Mouse (Mus musculus): Measurements from ENCODE around the gene Fam3c. TPM values are rescaled to one million over a fixed set of nuclear protein-coding genes. Genes with fewer than 3 reads are reported as not detected.

Gene Fam3c
- polyA plus RNA-seq, 1 experiment from 2014 or later, result 45.7 TPM

DNA sequence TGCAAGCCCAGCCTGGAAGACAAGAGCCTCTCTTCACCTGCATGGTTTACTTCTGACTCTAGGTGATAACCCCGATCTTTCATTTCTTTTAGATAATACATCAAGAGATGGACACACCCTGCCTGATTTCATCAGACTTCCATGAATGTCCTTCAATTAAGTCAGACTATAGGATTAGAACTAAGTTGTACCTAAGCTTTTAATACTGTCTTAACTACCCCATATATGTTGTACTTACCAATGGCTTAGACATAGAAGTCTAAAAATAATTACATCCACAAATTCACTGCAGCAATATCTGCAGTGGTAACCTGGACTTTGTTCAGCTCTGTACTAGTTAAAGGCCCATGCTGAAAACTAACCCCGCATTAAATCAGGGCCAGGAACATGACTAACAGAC, 23.5 kb downstream of the Fam3c start:
- H3K9me3 ChIP-seq (replicated peaks), result no peaks in the 10 kb centered on the region
- ATAC-seq (replicated peaks; ENCODE audit: insufficient number of reproducible peaks, insufficient read depth, low FRiP score, low read depth), result no peak
- 85% methylated on average over 2 of the region's 2 CpGs for WGBS
- no peak overlapping the region for H3K9ac ChIP-seq
- no peaks in the 10 kb centered on the region for H3K27me3 ChIP-seq
- H3K27ac ChIP-seq, result no peak overlapping the region
- H3K4me2 ChIP-seq, result no peak overlapping the region
- H3K4me3 ChIP-seq, result no peak overlapping the region
- peaks cover 8% of the 10 kb centered on the region; the same call in 1 of the 2 replicates for H3K4me1 ChIP-seq (replicated peaks)
- H3K36me3 ChIP-seq, result no peaks in the 10 kb centered on the region

DNA sequence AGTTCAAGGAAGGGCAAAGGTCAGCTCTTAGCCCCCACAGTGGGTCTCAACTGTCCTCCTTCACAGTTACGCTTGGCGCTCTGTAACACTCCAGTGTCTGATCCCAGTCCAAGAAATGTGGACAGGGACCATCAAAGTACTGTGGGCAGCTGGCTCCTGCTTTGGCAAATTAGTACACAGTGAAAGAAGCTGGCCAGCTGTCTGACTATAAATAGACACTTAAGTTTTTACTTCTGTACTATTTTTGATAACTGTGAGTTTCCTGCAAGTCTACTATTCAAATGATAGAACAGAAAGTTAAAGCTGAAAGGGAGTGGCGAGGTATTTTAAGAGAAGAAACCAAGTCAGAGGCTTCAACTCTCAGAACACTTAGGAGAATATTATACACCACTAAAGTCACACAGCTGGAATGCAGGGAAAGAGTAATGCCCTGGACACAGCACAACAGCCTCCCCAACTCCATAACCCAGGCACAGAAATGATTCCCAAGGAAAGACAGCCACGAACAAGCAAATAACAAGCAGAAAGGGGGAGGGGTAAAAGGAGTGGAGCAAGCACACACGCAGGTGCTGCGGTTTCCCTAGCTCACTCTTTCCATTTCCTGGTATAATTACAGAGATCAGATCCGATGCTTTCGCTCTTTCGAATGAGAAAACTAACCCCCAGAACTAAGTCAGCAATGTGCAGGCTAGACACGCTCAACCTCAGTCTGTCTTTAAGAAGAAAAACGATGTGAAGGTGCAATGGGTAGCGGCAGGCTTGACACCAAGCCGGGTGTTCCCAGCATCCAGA, 25.7 kb downstream of the Fam3c start:
- H3K9ac ChIP-seq, result no peak overlapping the region
- H3K4me3 ChIP-seq, result no peak overlapping the region
- H3K9me3 ChIP-seq (replicated peaks), result no peaks in the 10 kb centered on the region
- no peak overlapping the region for H3K27ac ChIP-seq
- H3K36me3 ChIP-seq, result no peaks in the 10 kb centered on the region
- no peak for ATAC-seq (replicated peaks; ENCODE audit: insufficient number of reproducible peaks, insufficient read depth, low FRiP score, low read depth)
- H3K27me3 ChIP-seq, result no peaks in the 10 kb centered on the region
- H3K4me2 ChIP-seq, result no peak overlapping the region
- WGBS, result 79% methylated on average over 13 of the region's 13 CpGs
- H3K4me1 ChIP-seq (replicated peaks), result peaks cover 12% of the 10 kb centered on the region; the same call in 1 of the 2 replicates

DNA sequence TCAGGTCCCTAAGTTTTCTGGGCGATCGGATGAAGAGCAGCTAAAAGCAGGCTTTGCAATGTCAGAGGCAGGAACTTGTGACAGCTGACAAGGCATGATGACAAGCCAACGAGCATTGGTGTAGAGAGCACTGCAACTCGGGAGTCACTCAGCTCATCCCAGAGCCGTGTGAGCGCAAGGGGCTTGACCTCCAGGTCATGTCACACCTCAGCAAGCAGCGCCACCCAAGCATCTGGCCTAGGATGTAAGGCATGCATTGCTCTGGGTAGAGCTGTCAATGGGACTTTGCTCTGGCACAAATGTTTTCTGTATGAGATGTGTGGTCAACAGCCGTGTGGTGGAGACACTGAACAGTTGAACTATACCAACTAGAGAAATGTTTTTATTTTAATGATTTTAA, 28.1 kb downstream of the Fam3c start:
- 47% methylated on average over 8 of the region's 8 CpGs for WGBS
- ATAC-seq (replicated peaks; ENCODE audit: insufficient number of reproducible peaks, insufficient read depth, low FRiP score, low read depth), result no peak
- no peak overlapping the region for H3K4me3 ChIP-seq
- H3K36me3 ChIP-seq, result peaks cover 3% of the 10 kb centered on the region; the same call in 1 of the 2 replicates
- no peak overlapping the region for H3K9ac ChIP-seq
- H3K27me3 ChIP-seq, result no peaks in the 10 kb centered on the region
- peaks cover 12% of the 10 kb centered on the region; the same call in 1 of the 2 replicates for H3K4me1 ChIP-seq (replicated peaks)
- no peaks in the 10 kb centered on the region for H3K9me3 ChIP-seq (replicated peaks)
- no peak overlapping the region for H3K4me2 ChIP-seq
- H3K27ac ChIP-seq, result no peak overlapping the region

DNA sequence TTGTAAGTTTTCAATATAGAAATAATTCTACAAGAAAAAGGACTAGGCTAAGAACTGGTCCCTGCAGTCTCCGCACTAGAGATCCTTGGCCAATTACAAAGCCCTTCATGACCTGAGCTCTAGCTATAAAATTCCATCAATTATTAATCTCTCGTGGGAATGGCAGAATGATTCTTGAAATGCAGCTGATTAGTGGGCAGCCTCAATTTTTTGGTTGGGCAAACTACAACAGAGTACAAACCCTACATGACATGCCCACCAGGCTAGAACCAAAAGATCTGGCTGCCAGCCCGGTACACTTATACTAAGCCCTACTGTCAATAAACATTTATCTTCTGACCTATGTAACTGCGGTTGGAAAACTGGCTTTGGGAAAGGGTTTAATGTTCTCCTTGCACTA, 29.0 kb downstream of the Fam3c start:
- H3K9me3 ChIP-seq (replicated peaks), result no peaks in the 10 kb centered on the region
- WGBS, result 53% methylated on average over 4 of the region's 4 CpGs
- H3K36me3 ChIP-seq, result peaks cover 3% of the 10 kb centered on the region; the same call in 1 of the 2 replicates
- no peak overlapping the region for H3K4me2 ChIP-seq
- H3K27ac ChIP-seq, result 0 out of 2 replicates have a peak overlapping the region, but pooled peaks have one; percentile 18
- peaks cover 12% of the 10 kb centered on the region; the same call in 1 of the 2 replicates for H3K4me1 ChIP-seq (replicated peaks)
- no peak overlapping the region for H3K9ac ChIP-seq
- no peaks in the 10 kb centered on the region for H3K27me3 ChIP-seq
- no peak for ATAC-seq (replicated peaks; ENCODE audit: insufficient number of reproducible peaks, insufficient read depth, low FRiP score, low read depth)
- H3K4me3 ChIP-seq, result no peak overlapping the region

DNA sequence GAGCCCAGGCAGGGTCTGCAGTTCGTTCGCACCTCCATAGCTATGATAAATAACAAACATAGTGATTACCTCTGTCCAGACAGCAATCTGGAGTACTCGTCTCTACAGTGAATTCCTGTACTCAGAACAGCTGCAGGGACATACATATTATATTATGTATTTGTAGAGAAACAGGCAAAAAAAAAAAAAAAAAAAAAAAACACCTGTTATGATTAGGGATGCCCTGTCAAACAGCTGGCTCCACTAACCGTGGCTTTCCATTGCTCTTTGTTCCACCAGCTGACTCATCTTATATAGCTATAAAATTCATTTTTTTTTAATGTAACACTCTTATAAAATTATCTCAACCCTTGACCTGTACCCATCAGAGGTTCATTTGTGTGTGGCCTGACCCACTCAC, 29.8 kb downstream of the Fam3c start:
- Histone ChIP-seq H3K4me2 (no peak overlapping the region), H3K9me3 (replicated peaks) (no peaks in the 10 kb centered on the region), H3K27ac (no peak overlapping the region), H3K4me1 (replicated peaks) (peaks cover 12% of the 10 kb centered on the region; the same call in 1 of the 2 replicates), H3K9ac (no peak overlapping the region), H3K4me3 (no peak overlapping the region), H3K27me3 (no peaks in the 10 kb centered on the region), H3K36me3 (peaks cover 3% of the 10 kb centered on the region; the same call in 1 of the 2 replicates)
- ATAC-seq (replicated peaks; ENCODE audit: insufficient number of reproducible peaks, insufficient read depth, low FRiP score, low read depth), result no peak
- WGBS, result 80% methylated on average over 4 of the region's 4 CpGs

- Histone ChIP-seq H3K9me3 (replicated peaks) (no peaks in the 10 kb centered on the region), H3K36me3 (peaks cover 3% of the 10 kb centered on the region), H3K4me2 (no peak overlapping the region), H3K27me3 (no peaks in the 10 kb centered on the region), H3K9ac (no peak overlapping the region), H3K27ac (no peak overlapping the region), H3K4me3 (no peak overlapping the region), H3K4me1 (replicated peaks) (peaks cover 10% of the 10 kb centered on the region; the same call in 1 of the 2 replicates)
- ATAC-seq (replicated peaks; ENCODE audit: insufficient number of reproducible peaks, insufficient read depth, low FRiP score, low read depth), result no peak
- WGBS, result 56% methylated on average over 13 of the region's 13 CpGs
Observed at GRCm38 (mm10) chr6:22325364-22326072, 30.5 kb downstream of the Fam3c start.

GRCm38 (mm10) chr6:22298059-22298458, 58.0 kb downstream of the Fam3c start:
- Histone ChIP-seq H3K9me3 (replicated peaks) (no peaks in the 10 kb centered on the region), H3K4me2 (no peak overlapping the region), H3K36me3 (no peaks in the 10 kb centered on the region), H3K27me3 (no peaks in the 10 kb centered on the region), H3K4me1 (replicated peaks) (no peaks in the 10 kb centered on the region), H3K9ac (no peak overlapping the region), H3K27ac (no peak overlapping the region), H3K4me3 (no peak overlapping the region)
- 41% methylated on average over 14 of the region's 14 CpGs for WGBS
- ATAC-seq (replicated peaks; ENCODE audit: insufficient number of reproducible peaks, insufficient read depth, low FRiP score, low read depth), result no peak

- Histone ChIP-seq H3K9ac (no peak overlapping the region), H3K27me3 (no peaks in the 10 kb centered on the region), H3K9me3 (replicated peaks) (no peaks in the 10 kb centered on the region), H3K27ac (no peak overlapping the region), H3K4me2 (no peak overlapping the region), H3K4me3 (no peak overlapping the region), H3K36me3 (no peaks in the 10 kb centered on the region), H3K4me1 (replicated peaks) (no peaks in the 10 kb centered on the region)
- WGBS, result 63% methylated on average over 6 of the region's 6 CpGs
- ATAC-seq (replicated peaks; ENCODE audit: insufficient number of reproducible peaks, insufficient read depth, low FRiP score, low read depth), result no peak
Observed at GRCm38 (mm10) chr6:22297028-22297427, 59.0 kb downstream of the Fam3c start.

DNA sequence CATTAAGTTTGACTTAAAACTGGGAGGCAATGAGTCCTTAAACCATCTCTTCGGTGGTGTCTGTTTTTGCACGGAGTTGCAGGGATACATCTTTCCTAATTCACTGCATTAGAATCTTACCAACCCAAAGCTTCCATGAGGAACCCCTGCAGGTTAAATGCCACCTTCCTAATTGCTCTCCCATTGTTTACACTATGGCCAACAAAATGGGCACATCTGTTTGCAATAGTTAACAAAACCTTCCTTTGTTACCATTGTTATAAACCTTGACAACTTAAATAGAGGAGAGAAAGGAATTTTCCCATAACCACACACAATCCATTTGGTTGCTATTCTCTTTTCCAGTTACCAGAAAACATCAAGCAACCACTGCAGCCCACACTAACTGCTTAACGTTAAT, 62.1 kb downstream of the Fam3c start:
- no peak for ATAC-seq (replicated peaks; ENCODE audit: insufficient number of reproducible peaks, insufficient read depth, low FRiP score, low read depth)
- H3K4me2 ChIP-seq, result no peak overlapping the region
- no peak overlapping the region for H3K27ac ChIP-seq
- no peaks in the 10 kb centered on the region for H3K9me3 ChIP-seq (replicated peaks)
- H3K9ac ChIP-seq, result no peak overlapping the region
- WGBS, result 60% methylated on average over 3 of the region's 3 CpGs
- H3K36me3 ChIP-seq, result no peaks in the 10 kb centered on the region
- peaks cover 19% of the 10 kb centered on the region for H3K27me3 ChIP-seq
- H3K4me1 ChIP-seq (replicated peaks), result peaks cover 10% of the 10 kb centered on the region
- H3K4me3 ChIP-seq, result no peak overlapping the region

GRCm38 (mm10) chr6:22292056-22292455, 64.0 kb downstream of the Fam3c start:
- Histone ChIP-seq H3K27ac (no peak overlapping the region), H3K9ac (no peak overlapping the region), H3K4me1 (replicated peaks) (peaks cover 21% of the 10 kb centered on the region), H3K9me3 (replicated peaks) (no peaks in the 10 kb centered on the region), H3K4me2 (no peak overlapping the region), H3K27me3 (peaks cover 38% of the 10 kb centered on the region), H3K36me3 (no peaks in the 10 kb centered on the region), H3K4me3 (no peak overlapping the region)
- ATAC-seq (replicated peaks; ENCODE audit: insufficient number of reproducible peaks, insufficient read depth, low FRiP score, low read depth), result no peak
- 32% methylated on average over 4 of the region's 4 CpGs for WGBS

- H3K9ac ChIP-seq, result no peak overlapping the region
- peaks cover 49% of the 10 kb centered on the region for H3K27me3 ChIP-seq
- H3K4me2 ChIP-seq, result no peak overlapping the region
- no peak overlapping the region for H3K27ac ChIP-seq
- H3K9me3 ChIP-seq (replicated peaks), result no peaks in the 10 kb centered on the region
- H3K4me3 ChIP-seq, result no peak overlapping the region
- no peaks in the 10 kb centered on the region for H3K36me3 ChIP-seq
- WGBS, result 75% methylated on average over 8 of the region's 8 CpGs
- H3K4me1 ChIP-seq (replicated peaks), result peaks cover 21% of the 10 kb centered on the region
- ATAC-seq (replicated peaks; ENCODE audit: insufficient number of reproducible peaks, insufficient read depth, low FRiP score, low read depth), result no peak
Observed at GRCm38 (mm10) chr6:22290790-22291189, 65.3 kb downstream of the Fam3c start.
